ENCODE assay signal across 6 mouse cellular contexts in the genomic region with DNA sequence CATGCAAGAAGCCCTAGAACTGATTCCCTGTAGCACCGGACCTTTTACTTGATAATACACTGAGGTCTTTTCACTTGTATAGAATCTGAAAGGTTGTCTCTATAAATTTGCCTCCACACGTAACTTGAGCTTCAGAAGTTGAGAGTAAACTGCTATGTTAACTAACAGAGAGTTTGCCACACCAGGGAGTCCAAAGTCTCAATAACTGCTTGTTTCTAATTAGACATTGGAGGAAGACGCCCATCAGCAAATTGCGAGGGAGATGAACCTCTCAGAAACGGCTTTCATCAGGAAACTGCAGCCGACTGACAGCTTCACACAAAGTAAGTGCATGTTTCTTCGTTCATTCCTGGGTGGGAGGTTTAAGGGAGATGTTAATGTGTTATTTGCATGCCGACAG. TPM values are rescaled to one million over a fixed set of nuclear protein-coding genes. Genes with fewer than 3 reads are reported as not detected.
"Had no signal": no experiment of that assay in that cellular context is flagged by ENCODE, and none has a peak within 500 bp of the region (broad histone marks: within the 10 kb centered on the region; RNA-seq: fewer than 3 reads in every experiment).

No protein-coding gene starts in this region.

- H3K4me1 ChIP-seq: limb, embryonic 15.5 days; midbrain, embryonic 13.5 days had no signal

- H3K9ac ChIP-seq: limb, embryonic 15.5 days; liver, embryonic 14.5 days; midbrain, embryonic 13.5 days had no signal

- H3K27ac ChIP-seq: limb, embryonic 15.5 days; liver, embryonic 14.5 days; midbrain, embryonic 13.5 days; stomach, postnatal 0 days had no signal

- H3K4me2 ChIP-seq: limb, embryonic 15.5 days; midbrain, embryonic 13.5 days had no signal

- H3K9me3 ChIP-seq: limb, embryonic 15.5 days; midbrain, embryonic 13.5 days had no signal

- H3K4me3 ChIP-seq: limb, embryonic 15.5 days; midbrain, embryonic 13.5 days had no signal

- H3K27me3 ChIP-seq: limb, embryonic 15.5 days; midbrain, embryonic 13.5 days had no signal

- H3K36me3 ChIP-seq: limb, embryonic 15.5 days; midbrain, embryonic 13.5 days had no signal

RNA-seq across cellular contexts. Expression of gene Atoh7, which starts 33.9 kb away (rescaled TPM):
- total RNA-seq: megakaryocyte-erythroid progenitor cell, adult 5-6 weeks had no signal
- polyA plus RNA-seq: limb, embryonic 15.5 days; lung, embryonic 16.5 days; stomach, postnatal 0 days had no signal
